Mouse (Mus musculus): ENCODE measurements around the gene Tmem14a. TPM values are rescaled to one million over a fixed set of nuclear protein-coding genes. Genes with fewer than 3 reads are reported as not detected.

The Tmem14a gene
- total and polyA plus RNA-seq, 2 experiments: 3.0 to 8.1 TPM

- no peaks in the 10 kb centered on the region for H3K27me3 ChIP-seq (ENCODE audit: control insufficient read depth, insufficient read depth, low read length)
- 49% methylated on average over 6 of the region's 6 CpGs for WGBS
- peaks cover 58% of the 10 kb centered on the region for H3K36me3 ChIP-seq (ENCODE audit: control insufficient read depth, insufficient read depth, low read length)
- no peaks in the 10 kb centered on the region for H3K79me2 ChIP-seq (ENCODE audit: control insufficient read depth, insufficient read depth, low read length)
- H3K4me3 ChIP-seq (ENCODE audit: insufficient read depth, low read depth, low read length): no peak overlapping the region
- TF ChIP-seq CTCF (IDR thresholded peaks at IDR 0.05; ENCODE audit: low read depth, low read length): no peak
- no peak for TF ChIP-seq POLR2A (IDR thresholded peaks at IDR 0.05; ENCODE audit: extremely low read depth, insufficient read depth, low read length)
- peaks cover 18% of the 10 kb centered on the region for H3K4me1 ChIP-seq (ENCODE audit: control insufficient read depth, insufficient read depth, low read length)
- no peak overlapping the region for H3K27ac ChIP-seq (replicated peaks; ENCODE audit: insufficient read depth, low read depth, low read length)
- 0 out of 2 replicates have a peak overlapping the region, but pooled peaks have one; percentile 24 for H3K9ac ChIP-seq (ENCODE audit: low read depth, low read length)
- peak; percentile 55 for DNase-seq (ENCODE audit: extremely low read depth, low read depth, low spot score)
These were observed 33.3 kb downstream of the Tmem14a start for GRCm38 (mm10) chr1:21251661-21252060.

- WGBS: 24% methylated on average over 10 of the region's 10 CpGs
- Histone ChIP-seq H3K4me3 (ENCODE audit: insufficient read depth, low read depth, low read length) (no peak overlapping the region), H3K4me1 (ENCODE audit: control insufficient read depth, insufficient read depth, low read length) (peaks cover 18% of the 10 kb centered on the region), H3K27me3 (ENCODE audit: control insufficient read depth, insufficient read depth, low read length) (no peaks in the 10 kb centered on the region), H3K36me3 (ENCODE audit: control insufficient read depth, insufficient read depth, low read length) (peaks cover 65% of the 10 kb centered on the region), H3K79me2 (ENCODE audit: control insufficient read depth, insufficient read depth, low read length) (no peaks in the 10 kb centered on the region), H3K9ac (ENCODE audit: low read depth, low read length) (peak overlapping the region; percentile 1; the same call in 1 of the 2 replicates), H3K27ac (replicated peaks; ENCODE audit: insufficient read depth, low read depth, low read length) (peak overlapping the region; percentile 52)
- TF ChIP-seq CTCF (IDR thresholded peaks at IDR 0.05; ENCODE audit: low read depth, low read length) (no peak), POLR2A (IDR thresholded peaks at IDR 0.05; ENCODE audit: extremely low read depth, insufficient read depth, low read length) (0 out of 2 replicates have a peak, but pooled peaks have one; percentile 21)
- peak; percentile 80 for DNase-seq (ENCODE audit: extremely low read depth, low read depth, low spot score)
These were observed 34.4 kb downstream of the Tmem14a start for GRCm38 (mm10) chr1:21252566-21253302.

DNA sequence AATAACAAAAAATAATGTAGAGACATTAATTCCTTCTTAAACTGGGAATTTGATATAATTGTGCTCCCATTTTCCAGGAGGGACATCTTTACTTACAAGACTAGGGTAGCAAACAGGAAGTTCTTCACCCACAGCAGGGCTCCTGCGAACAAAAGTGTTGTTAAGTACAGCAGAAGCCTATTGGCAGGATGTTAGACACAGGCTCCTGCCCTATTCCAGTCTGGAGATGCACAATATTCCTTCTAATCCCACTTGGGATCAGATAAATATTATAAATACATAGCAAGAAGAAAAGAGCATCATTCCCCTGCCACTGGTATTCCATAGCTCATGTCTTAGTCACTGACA lies 34.9 kb downstream of the Tmem14a start:
- H3K27me3 ChIP-seq (ENCODE audit: control insufficient read depth, insufficient read depth, low read length): no peaks in the 10 kb centered on the region

DNA sequence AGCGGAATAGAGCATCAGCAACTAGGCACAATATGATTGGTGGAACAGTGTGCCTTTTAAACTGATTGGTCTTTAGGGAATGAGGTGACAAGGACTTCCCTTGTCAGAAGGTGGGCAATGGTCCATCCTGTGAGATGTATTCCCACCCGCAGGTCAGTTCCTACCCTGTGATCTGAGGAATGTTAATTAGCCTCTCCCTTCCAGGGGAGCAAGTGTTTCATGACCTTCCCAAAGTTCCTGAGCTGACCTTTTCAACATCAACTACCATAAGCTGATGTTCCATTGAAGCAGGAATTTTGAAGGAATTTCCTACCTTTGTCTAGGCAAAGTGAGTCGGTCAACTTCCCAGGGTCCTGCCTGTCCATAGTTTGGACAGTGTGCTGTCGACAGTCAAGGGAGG lies 35.5 kb downstream of the Tmem14a start:
- Histone ChIP-seq H3K9ac (ENCODE audit: low read depth, low read length) (no peak overlapping the region), H3K27me3 (ENCODE audit: control insufficient read depth, insufficient read depth, low read length) (no peaks in the 10 kb centered on the region), H3K4me3 (ENCODE audit: insufficient read depth, low read depth, low read length) (no peak overlapping the region), H3K36me3 (ENCODE audit: control insufficient read depth, insufficient read depth, low read length) (peaks cover 72% of the 10 kb centered on the region), H3K4me1 (ENCODE audit: control insufficient read depth, insufficient read depth, low read length) (peaks cover 15% of the 10 kb centered on the region), H3K79me2 (ENCODE audit: control insufficient read depth, insufficient read depth, low read length) (no peaks in the 10 kb centered on the region), H3K27ac (replicated peaks; ENCODE audit: insufficient read depth, low read depth, low read length) (peak overlapping the region; percentile 64; the same call in 1 of the 2 replicates)
- 29% methylated on average over 4 of the region's 4 CpGs for WGBS
- no peak for TF ChIP-seq CTCF (IDR thresholded peaks at IDR 0.05; ENCODE audit: low read depth, low read length)
- TF ChIP-seq POLR2A (IDR thresholded peaks at IDR 0.05; ENCODE audit: extremely low read depth, insufficient read depth, low read length): no peak
- DNase-seq (ENCODE audit: extremely low read depth, low read depth, low spot score): peak; percentile 60

More for the DNA sequence above, 34.9 kb downstream of the Tmem14a start:
- peaks cover 71% of the 10 kb centered on the region for H3K36me3 ChIP-seq (ENCODE audit: control insufficient read depth, insufficient read depth, low read length)
- no peak for TF ChIP-seq POLR2A (IDR thresholded peaks at IDR 0.05; ENCODE audit: extremely low read depth, insufficient read depth, low read length)
- no peak for TF ChIP-seq CTCF (IDR thresholded peaks at IDR 0.05; ENCODE audit: low read depth, low read length)
- peak overlapping the region; percentile 64 for H3K27ac ChIP-seq (replicated peaks; ENCODE audit: insufficient read depth, low read depth, low read length)
- H3K79me2 ChIP-seq (ENCODE audit: control insufficient read depth, insufficient read depth, low read length): no peaks in the 10 kb centered on the region
- peaks cover 18% of the 10 kb centered on the region for H3K4me1 ChIP-seq (ENCODE audit: control insufficient read depth, insufficient read depth, low read length)
- no peak for DNase-seq (ENCODE audit: extremely low read depth, low read depth, low spot score)
- no peak overlapping the region for H3K4me3 ChIP-seq (ENCODE audit: insufficient read depth, low read depth, low read length)
- 24% methylated on average over 1 of the region's 1 CpGs for WGBS
- H3K9ac ChIP-seq (ENCODE audit: low read depth, low read length): no peak overlapping the region

DNA sequence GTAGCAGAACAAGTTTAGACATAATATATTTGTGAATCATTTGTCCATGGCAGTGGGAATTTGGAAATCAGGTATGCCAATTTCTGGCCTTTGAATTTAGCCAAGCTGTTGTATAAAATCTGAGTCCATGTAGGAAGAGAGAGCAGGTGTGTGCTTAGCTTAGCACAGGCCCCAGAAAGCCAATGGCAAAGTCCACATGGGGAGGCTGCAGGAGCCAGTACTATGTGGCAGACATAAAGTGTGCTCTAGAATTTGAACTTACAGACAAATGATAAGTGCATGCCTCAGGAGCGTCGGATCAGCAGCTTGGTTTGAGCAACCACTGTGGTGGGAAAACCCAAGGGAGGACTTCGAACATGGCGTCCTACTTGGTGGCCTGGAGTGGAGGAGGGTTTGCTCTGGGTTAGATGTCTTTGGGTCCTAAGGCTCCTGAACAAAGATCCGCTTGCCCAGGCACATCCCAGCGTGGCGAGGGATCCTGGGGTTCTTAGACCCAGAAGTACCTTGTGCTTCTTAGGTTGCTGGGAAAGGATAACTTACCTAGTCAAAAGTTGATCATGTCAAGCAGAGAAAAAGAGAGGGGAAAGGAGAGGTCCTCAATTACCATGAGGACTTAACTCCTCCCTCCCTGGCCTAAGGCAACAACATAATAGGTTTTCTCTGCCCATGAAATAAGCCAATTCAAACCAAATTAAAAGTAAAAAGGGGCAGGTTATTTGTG lies 37.4 kb downstream of the Tmem14a start:
- H3K4me1 ChIP-seq (ENCODE audit: control insufficient read depth, insufficient read depth, low read length): peaks cover 8% of the 10 kb centered on the region
- no peaks in the 10 kb centered on the region for H3K27me3 ChIP-seq (ENCODE audit: control insufficient read depth, insufficient read depth, low read length)
- no peaks in the 10 kb centered on the region for H3K79me2 ChIP-seq (ENCODE audit: control insufficient read depth, insufficient read depth, low read length)
- no peak overlapping the region for H3K9ac ChIP-seq (ENCODE audit: low read depth, low read length)
- H3K4me3 ChIP-seq (ENCODE audit: insufficient read depth, low read depth, low read length): no peak overlapping the region
- 75% methylated on average over 7 of the region's 7 CpGs for whole genome bisulfite sequencing
- peak overlapping the region; percentile 7 for H3K27ac ChIP-seq (replicated peaks; ENCODE audit: insufficient read depth, low read depth, low read length)
- peaks cover 81% of the 10 kb centered on the region for H3K36me3 ChIP-seq (ENCODE audit: control insufficient read depth, insufficient read depth, low read length)
- peak; percentile 43 for DNase-seq (ENCODE audit: extremely low read depth, low read depth, low spot score)
- TF ChIP-seq CTCF (IDR thresholded peaks at IDR 0.05; ENCODE audit: low read depth, low read length): no peak
- no peak for TF ChIP-seq POLR2A (IDR thresholded peaks at IDR 0.05; ENCODE audit: extremely low read depth, insufficient read depth, low read length)

All from liver, adult 2 months (tissue).